Mouse (Mus musculus): ENCODE data around the gene Gm2115. TPM values are rescaled to one million over a fixed set of nuclear protein-coding genes. Genes with fewer than 3 reads are reported as not detected.

Gm2115 gene
- polyA plus RNA-seq, 1 experiment = 0.11 TPM

GRCm38 (mm10) chr7:84555294-84555693, 26.5 kb downstream of the Gm2115 start:
- 72% methylated on average over 3 of the region's 3 CpGs for WGBS
- Histone ChIP-seq H3K4me1 (replicated peaks; ENCODE audit: control insufficient read depth, insufficient read depth, low read length) (no peaks in the 10 kb centered on the region), H3K27me3 (ENCODE audit: control insufficient read depth, insufficient read depth, low read length) (no peaks in the 10 kb centered on the region), H3K27ac (ENCODE audit: control insufficient read depth, insufficient read depth, low read length) (no peak overlapping the region), H3K36me3 (ENCODE audit: control insufficient read depth, insufficient read depth, low read length) (no peaks in the 10 kb centered on the region), H3K4me3 (ENCODE audit: control insufficient read depth, insufficient read depth, low read length) (no peak overlapping the region)
- TF ChIP-seq CTCF (IDR thresholded peaks at IDR 0.05; ENCODE audit: borderline replicate concordance, control insufficient read depth, extremely low read depth, insufficient read depth, low read length, poor library complexity) (no peak), POLR2A (IDR thresholded peaks at IDR 0.05; ENCODE audit: control insufficient read depth, extremely low read depth, insufficient read depth, low read length, poor library complexity) (no peak)
- DNase-seq = no peak

GRCm38 (mm10) chr7:84557332-84557731, 28.6 kb downstream of the Gm2115 start:
- no peaks in the 10 kb centered on the region for H3K4me1 ChIP-seq (replicated peaks; ENCODE audit: control insufficient read depth, insufficient read depth, low read length)
- H3K4me3 ChIP-seq (ENCODE audit: control insufficient read depth, insufficient read depth, low read length) = no peak overlapping the region
- 91% methylated on average over 3 of the region's 3 CpGs for WGBS
- no peaks in the 10 kb centered on the region for H3K27me3 ChIP-seq (ENCODE audit: control insufficient read depth, insufficient read depth, low read length)
- DNase-seq = no peak
- no peak for TF ChIP-seq CTCF (IDR thresholded peaks at IDR 0.05; ENCODE audit: borderline replicate concordance, control insufficient read depth, extremely low read depth, insufficient read depth, low read length, poor library complexity)
- no peaks in the 10 kb centered on the region for H3K36me3 ChIP-seq (ENCODE audit: control insufficient read depth, insufficient read depth, low read length)
- H3K27ac ChIP-seq (ENCODE audit: control insufficient read depth, insufficient read depth, low read length) = no peak overlapping the region

- Histone ChIP-seq H3K4me1 (replicated peaks; ENCODE audit: control insufficient read depth, insufficient read depth, low read length) (no peaks in the 10 kb centered on the region), H3K27me3 (ENCODE audit: control insufficient read depth, insufficient read depth, low read length) (no peaks in the 10 kb centered on the region), H3K36me3 (ENCODE audit: control insufficient read depth, insufficient read depth, low read length) (no peaks in the 10 kb centered on the region), H3K27ac (ENCODE audit: control insufficient read depth, insufficient read depth, low read length) (no peak overlapping the region), H3K4me3 (ENCODE audit: control insufficient read depth, insufficient read depth, low read length) (no peak overlapping the region)
- 96% methylated on average over 1 of the region's 1 CpGs for WGBS
- DNase-seq = no peak
- no peak for TF ChIP-seq CTCF (IDR thresholded peaks at IDR 0.05; ENCODE audit: borderline replicate concordance, control insufficient read depth, extremely low read depth, insufficient read depth, low read length, poor library complexity)
- no peak for TF ChIP-seq POLR2A (IDR thresholded peaks at IDR 0.05; ENCODE audit: control insufficient read depth, extremely low read depth, insufficient read depth, low read length, poor library complexity)
These were observed 31.7 kb downstream of the Gm2115 start for GRCm38 (mm10) chr7:84560500-84560899.

- Histone ChIP-seq H3K27me3 (ENCODE audit: control insufficient read depth, insufficient read depth, low read length) (no peaks in the 10 kb centered on the region), H3K4me3 (ENCODE audit: control insufficient read depth, insufficient read depth, low read length) (no peak overlapping the region), H3K36me3 (ENCODE audit: control insufficient read depth, insufficient read depth, low read length) (no peaks in the 10 kb centered on the region), H3K4me1 (replicated peaks; ENCODE audit: control insufficient read depth, insufficient read depth, low read length) (no peaks in the 10 kb centered on the region), H3K27ac (ENCODE audit: control insufficient read depth, insufficient read depth, low read length) (no peak overlapping the region)
- DNase-seq = no peak
- TF ChIP-seq POLR2A (IDR thresholded peaks at IDR 0.05; ENCODE audit: control insufficient read depth, extremely low read depth, insufficient read depth, low read length, poor library complexity) (no peak), CTCF (IDR thresholded peaks at IDR 0.05; ENCODE audit: borderline replicate concordance, control insufficient read depth, extremely low read depth, insufficient read depth, low read length, poor library complexity) (no peak)
- WGBS = 92% methylated on average over 3 of the region's 3 CpGs
These were observed 35.5 kb downstream of the Gm2115 start for GRCm38 (mm10) chr7:84564236-84564635.

GRCm38 (mm10) chr7:84566200-84566599, 37.4 kb downstream of the Gm2115 start:
- H3K27ac ChIP-seq (ENCODE audit: control insufficient read depth, insufficient read depth, low read length) = no peak overlapping the region
- no peak overlapping the region for H3K4me3 ChIP-seq (ENCODE audit: control insufficient read depth, insufficient read depth, low read length)
- no peak for DNase-seq
- H3K36me3 ChIP-seq (ENCODE audit: control insufficient read depth, insufficient read depth, low read length) = no peaks in the 10 kb centered on the region
- no peaks in the 10 kb centered on the region for H3K27me3 ChIP-seq (ENCODE audit: control insufficient read depth, insufficient read depth, low read length)
- H3K4me1 ChIP-seq (replicated peaks; ENCODE audit: control insufficient read depth, insufficient read depth, low read length) = no peaks in the 10 kb centered on the region
- TF ChIP-seq CTCF (IDR thresholded peaks at IDR 0.05; ENCODE audit: borderline replicate concordance, control insufficient read depth, extremely low read depth, insufficient read depth, low read length, poor library complexity) = no peak
- TF ChIP-seq POLR2A (IDR thresholded peaks at IDR 0.05; ENCODE audit: control insufficient read depth, extremely low read depth, insufficient read depth, low read length, poor library complexity) = no peak
- WGBS = 67% methylated on average over 6 of the region's 6 CpGs

- 90% methylated on average over 2 of the region's 2 CpGs for WGBS
- DNase-seq = no peak
- no peak for TF ChIP-seq POLR2A (IDR thresholded peaks at IDR 0.05; ENCODE audit: control insufficient read depth, extremely low read depth, insufficient read depth, low read length, poor library complexity)
- no peak for TF ChIP-seq CTCF (IDR thresholded peaks at IDR 0.05; ENCODE audit: borderline replicate concordance, control insufficient read depth, extremely low read depth, insufficient read depth, low read length, poor library complexity)
These were observed 48.3 kb downstream of the Gm2115 start for GRCm38 (mm10) chr7:84577034-84577433.

GRCm38 (mm10) chr7:84578841-84579240, 50.1 kb downstream of the Gm2115 start:
- no peaks in the 10 kb centered on the region for H3K36me3 ChIP-seq (ENCODE audit: control insufficient read depth, insufficient read depth, low read length)
- no peaks in the 10 kb centered on the region for H3K4me1 ChIP-seq (replicated peaks; ENCODE audit: control insufficient read depth, insufficient read depth, low read length)
- TF ChIP-seq POLR2A (IDR thresholded peaks at IDR 0.05; ENCODE audit: control insufficient read depth, extremely low read depth, insufficient read depth, low read length, poor library complexity) = no peak
- WGBS = 88% methylated on average over 1 of the region's 1 CpGs
- no peak overlapping the region for H3K4me3 ChIP-seq (ENCODE audit: control insufficient read depth, insufficient read depth, low read length)
- no peak for DNase-seq
- no peaks in the 10 kb centered on the region for H3K27me3 ChIP-seq (ENCODE audit: control insufficient read depth, insufficient read depth, low read length)
- no peak overlapping the region for H3K27ac ChIP-seq (ENCODE audit: control insufficient read depth, insufficient read depth, low read length)

More at GRCm38 (mm10) chr7:84577034-84577433, 48.3 kb downstream of the Gm2115 start:
- Histone ChIP-seq H3K27ac (ENCODE audit: control insufficient read depth, insufficient read depth, low read length) (no peak overlapping the region), H3K4me3 (ENCODE audit: control insufficient read depth, insufficient read depth, low read length) (no peak overlapping the region), H3K4me1 (replicated peaks; ENCODE audit: control insufficient read depth, insufficient read depth, low read length) (no peaks in the 10 kb centered on the region), H3K27me3 (ENCODE audit: control insufficient read depth, insufficient read depth, low read length) (no peaks in the 10 kb centered on the region), H3K36me3 (ENCODE audit: control insufficient read depth, insufficient read depth, low read length) (no peaks in the 10 kb centered on the region)

Data from thymus, adult 2 months (tissue).